Comparison of ENCODE assay signal across 18 mouse cellular contexts in the genomic region with DNA sequence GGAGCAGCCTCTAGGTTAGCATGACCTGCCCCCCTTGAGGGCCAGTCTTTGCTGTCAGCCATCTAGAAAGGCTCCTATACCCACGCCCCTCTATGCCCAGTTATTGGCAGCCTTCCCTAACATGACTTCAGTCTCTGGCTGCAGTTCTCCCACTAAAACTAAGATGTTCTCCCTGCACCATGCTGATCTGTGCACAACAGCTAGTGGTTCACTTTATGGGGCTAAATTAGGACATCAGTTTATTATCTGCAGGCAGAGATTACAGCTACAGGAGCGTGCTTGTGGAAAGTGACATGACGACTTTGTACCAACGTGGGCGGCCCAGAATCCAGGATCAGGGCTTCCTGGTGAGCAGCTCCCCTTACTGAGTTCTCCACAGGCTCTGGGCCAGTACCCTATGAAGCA.
DNase-seq lines count a peak whose midpoint lies in the region; ATAC-seq lines count a peak whose summit lies in the region.
"Had no signal": no experiment of that assay in that cellular context is flagged by ENCODE, and none has a peak within 500 bp of the region (broad histone marks: within the 10 kb centered on the region; RNA-seq: fewer than 3 reads in every experiment).

No protein-coding gene starts in this region.

- ATAC-seq in kidney, embryonic 15.5 days (replicated peaks; ENCODE audit: low FRiP score): no peak
- ATAC-seq: intestine, embryonic 16.5 days had no signal

- no peak overlapping the region for H3K4me3 ChIP-seq in kidney, embryonic 15.5 days (replicated peaks)
- H3K4me3 ChIP-seq: embryonic facial prominence, embryonic 15.5 days; heart, adult 2 months; midbrain, embryonic 10.5 days had no signal

- H3K9me3 ChIP-seq in kidney, embryonic 15.5 days (replicated peaks): no peaks in the 10 kb centered on the region
- H3K9me3 ChIP-seq: embryonic facial prominence, embryonic 15.5 days; midbrain, embryonic 10.5 days had no signal

- intact Hi-C loops in left cerebral cortex, postnatal 25 days (cut with DNase I): no loop called here

- no peak overlapping the region for H3K27ac ChIP-seq in kidney, embryonic 15.5 days
- H3K27ac ChIP-seq: embryonic facial prominence, embryonic 15.5 days; heart, adult 2 months; liver, embryonic 14.5 days had no signal

- no peak overlapping the region for H3K9ac ChIP-seq in kidney, embryonic 15.5 days
- H3K9ac ChIP-seq: embryonic facial prominence, embryonic 15.5 days; liver, embryonic 14.5 days had no signal

- H3K27me3 ChIP-seq in kidney, embryonic 15.5 days: no peaks in the 10 kb centered on the region
- H3K27me3 ChIP-seq: embryonic facial prominence, embryonic 15.5 days had no signal

- H3K4me1 ChIP-seq in kidney, embryonic 15.5 days: peaks cover 8% of the 10 kb centered on the region

- 77% methylated on average over 5 of the region's 5 CpGs for WGBS in kidney, embryonic 15.5 days

- no peak overlapping the region for H3K4me2 ChIP-seq in kidney, embryonic 15.5 days
- H3K4me2 ChIP-seq: embryonic facial prominence, embryonic 15.5 days had no signal

- peak; percentile 12 to 24 for DNase-seq in frontal cortex, postnatal 36 days (ENCODE audit: low spot score in 2 of 2)
- no peak for DNase-seq in frontal cortex, postnatal 10 days (ENCODE audit: low spot score in 2 of 2)
- peak; percentile 10 to 25 for DNase-seq in left cerebral cortex, postnatal 25 days (ENCODE audit: low spot score in 2 of 2)
- DNase-seq in left cerebral cortex, adult 11 months (ENCODE audit: low spot score): no peak
- peak; percentile 58 for DNase-seq in brain, adult 2 months (ENCODE audit: low read depth, low spot score)
- peak; percentile 53 to 58 for DNase-seq in cerebellum, postnatal 14 days
- no peak for DNase-seq in kidney, adult 11 months
- DNase-seq: adrenal gland, adult 2 months; B cell, adult 2 months; heart, adult 2 months; kidney, postnatal 14 days; lung, postnatal 14 days; right cerebral cortex, postnatal 14 days had no signal

- peaks cover 11% of the 10 kb centered on the region for H3K36me3 ChIP-seq in kidney, embryonic 15.5 days
- H3K36me3 ChIP-seq: embryonic facial prominence, embryonic 15.5 days had no signal

Comparison
In these comparisons a context has a peak if more than half of its experiments do, and no peak if none do; other contexts are left out.
1. DNase-seq: peak in frontal cortex, postnatal 36 days (2 of 2), left cerebral cortex, postnatal 25 days (2 of 2), brain, adult 2 months (single experiment) and cerebellum, postnatal 14 days (2 of 2); none in frontal cortex, postnatal 10 days (0 of 2), left cerebral cortex, adult 11 months (single experiment) and kidney, adult 11 months (single experiment).